Mouse (Mus musculus) MEL (cell line): ENCODE data around the gene Rbms3. TPM values are rescaled to one million over a fixed set of nuclear protein-coding genes. Genes with fewer than 3 reads are reported as not detected.

Source experiments
- DNase-seq: peaks from one replicate; pipeline ENCODE4 v3.0.0; 2011; ENCODE audit warnings: low read depth, low spot score
- H3K27ac ChIP-seq: 2 replicates; pipeline ENCODE4 v1.5.1; 2012; ENCODE audit warnings: low read depth, mild to moderate bottlenecking, control low read depth, low read length, moderate library complexity; ENCODE audit not compliant: control insufficient read depth
- H3K27me3 ChIP-seq, 2 experiments: fragments of 150-350 bp in 1 of 2; sonication (generic) in 1 of 2; 2 replicates each; pipeline ENCODE4 v1.6.1; 2012; ENCODE audit warnings: low read length in 2 of 2, mild to moderate bottlenecking in 2 of 2, improper control_type of control experiment in 1 of 2, moderate library complexity in 1 of 2; ENCODE audit not compliant: insufficient read depth in 2 of 2, control insufficient read depth in 1 of 2
- H3K36me3 ChIP-seq, 2 experiments: 2 replicates each; pipeline ENCODE4 v1.6.1; 2012 to 2014; ENCODE audit warnings: low read length in 2 of 2, improper control_type of control experiment in 1 of 2, inconsistent platforms in 1 of 2, mild to moderate bottlenecking in 1 of 2; ENCODE audit not compliant: insufficient read depth in 2 of 2, control insufficient read depth in 1 of 2
- H3K4me1 ChIP-seq, 2 experiments: fragments of 150-350 bp in 1 of 2; sonication (generic) in 1 of 2; 2 replicates each; pipeline ENCODE4 v1.6.1; 2012; ENCODE audit warnings: low read length in 2 of 2, improper control_type of control experiment in 1 of 2, mild to moderate bottlenecking in 1 of 2; ENCODE audit not compliant: insufficient read depth in 2 of 2, control insufficient read depth in 1 of 2
- H3K4me3 ChIP-seq, 2 experiments: fragments of 150-350 bp in 1 of 2; sonication (generic) in 1 of 2; 2 replicates each; pipeline ENCODE4 v1.5.1; 2012; ENCODE audit warnings: low read depth in 2 of 2, low read length in 2 of 2, mild to moderate bottlenecking in 2 of 2, moderate library complexity in 2 of 2, control low read depth in 1 of 2, improper control_type of control experiment in 1 of 2; ENCODE audit not compliant: control insufficient read depth in 1 of 2, insufficient read depth in 1 of 2
- H3K79me2 ChIP-seq: 2 replicates; pipeline ENCODE4 v1.6.1; 2012; ENCODE audit warnings: mild to moderate bottlenecking, low read length, moderate library complexity; ENCODE audit not compliant: control insufficient read depth, poor library complexity, insufficient read depth
- H3K9ac ChIP-seq: 2 replicates; pipeline ENCODE4 v1.6.1; 2012; ENCODE audit warnings: low read depth, mild to moderate bottlenecking, control low read depth, low read length, moderate library complexity; ENCODE audit not compliant: control insufficient read depth, poor library complexity, severe bottlenecking
- H3K9me3 ChIP-seq: fragments of 150-350 bp; sonication (generic); replicated peaks from 2 replicates; pipeline ENCODE4 v1.6.1; 2012; ENCODE audit warnings: mild to moderate bottlenecking, low read length, improper control_type of control experiment, moderate library complexity; ENCODE audit not compliant: insufficient read depth
- BHLHE40 ChIP-seq: IDR thresholded peaks from 2 replicates; pipeline ENCODE4 v1.6.1; 2012; ENCODE audit warnings: low read depth, mild to moderate bottlenecking, inconsistent platforms, low read length, improper control_type of control experiment, borderline replicate concordance
- CHD2 ChIP-seq: IDR thresholded peaks from 2 replicates; pipeline ENCODE4 v1.6.1; 2011; ENCODE audit warnings: low read length, improper control_type of control experiment
- CTCF ChIP-seq, 3 experiments: IDR thresholded peaks in 2 of 3; conservative IDR thresholded peaks in 1 of 3; 2 replicates each; pipeline ENCODE4 v1.5.1; 2011 to 2012; ENCODE audit warnings: low read length in 3 of 3, low read depth in 2 of 3, mild to moderate bottlenecking in 2 of 3, improper control_type of control experiment in 1 of 3, inconsistent platforms in 1 of 3, mixed read lengths in 1 of 3, moderate library complexity in 1 of 3; ENCODE audit not compliant: control insufficient read depth in 1 of 3, insufficient read depth in 1 of 3, poor library complexity in 1 of 3, severe bottlenecking in 1 of 3
- E2F4 ChIP-seq: IDR thresholded peaks from 2 replicates; pipeline ENCODE4 v1.6.1; 2011; ENCODE audit warnings: low read depth, low read length, improper control_type of control experiment, borderline replicate concordance
- EP300 ChIP-seq, 2 experiments: IDR thresholded peaks; 2 replicates each; pipeline ENCODE4 v1.6.1; 2011; ENCODE audit warnings: improper control_type of control experiment in 2 of 2, low read length in 2 of 2, low read depth in 1 of 2, mild to moderate bottlenecking in 1 of 2
- GATA1 ChIP-seq: IDR thresholded peaks from 2 replicates; pipeline ENCODE4 v1.6.1; 2011; ENCODE audit warnings: low read depth, low read length, improper control_type of control experiment
- HCFC1 ChIP-seq: IDR thresholded peaks from 2 replicates; pipeline ENCODE4 v1.6.1; 2012; ENCODE audit warnings: low read depth, mild to moderate bottlenecking, inconsistent platforms, low read length, improper control_type of control experiment, moderate library complexity
- JUND ChIP-seq: IDR thresholded peaks from 2 replicates; pipeline ENCODE4 v1.6.1; 2011; ENCODE audit warnings: low read depth, mild to moderate bottlenecking, improper control_type of control experiment, low read length
- MAX ChIP-seq: IDR thresholded peaks from 2 replicates; pipeline ENCODE4 v1.6.1; 2011; ENCODE audit warnings: low read length, improper control_type of control experiment
- MEF2A ChIP-seq: IDR thresholded peaks from 2 replicates; pipeline ENCODE4 v1.6.1; 2014; ENCODE audit warnings: low read depth, mild to moderate bottlenecking, inconsistent platforms, low read length, improper control_type of control experiment; ENCODE audit not compliant: poor library complexity, insufficient replicate concordance, severe bottlenecking; ENCODE audit errors: extremely low read depth
- MXI1 ChIP-seq: IDR thresholded peaks from 2 replicates; pipeline ENCODE4 v1.6.1; 2011; ENCODE audit warnings: mild to moderate bottlenecking, low read depth, low read length, improper control_type of control experiment
- MYB ChIP-seq: IDR thresholded peaks from 2 replicates; pipeline ENCODE4 v1.6.1; 2011; ENCODE audit warnings: mild to moderate bottlenecking, low read depth, low read length, improper control_type of control experiment
- MYC ChIP-seq: IDR thresholded peaks from 2 replicates; pipeline ENCODE4 v1.6.1; 2011; ENCODE audit warnings: low read depth, mild to moderate bottlenecking, low read length, improper control_type of control experiment, moderate library complexity
- POLR2AphosphoS5 ChIP-seq: IDR thresholded peaks from 2 replicates; pipeline ENCODE4 v1.6.1; 2012; ENCODE audit warnings: low read depth, borderline replicate concordance, mild to moderate bottlenecking, inconsistent platforms, low read length, moderate library complexity, mixed read lengths
- RAD21 ChIP-seq: IDR thresholded peaks from 2 replicates; pipeline ENCODE4 v1.6.1; 2011; ENCODE audit warnings: mild to moderate bottlenecking, low read depth, low read length, improper control_type of control experiment
- SIN3A ChIP-seq: IDR thresholded peaks from 2 replicates; pipeline ENCODE4 v1.6.1; 2012; ENCODE audit warnings: low read length, improper control_type of control experiment, inconsistent platforms
- SMC3 ChIP-seq: IDR thresholded peaks from 2 replicates; pipeline ENCODE4 v1.6.1; 2011; ENCODE audit warnings: low read depth, low read length, improper control_type of control experiment
- TBP ChIP-seq: IDR thresholded peaks from 2 replicates; pipeline ENCODE4 v1.8.0; 2011; ENCODE audit warnings: low read depth, low read length, improper control_type of control experiment
- TCF12 ChIP-seq: IDR thresholded peaks from 2 replicates; pipeline ENCODE4 v1.6.1; 2014; ENCODE audit warnings: low read depth, mild to moderate bottlenecking, inconsistent platforms, low read length, improper control_type of control experiment, moderate library complexity
- USF2 ChIP-seq, 2 experiments: IDR thresholded peaks; 2 replicates each; pipeline ENCODE4 v1.6.1; 2011 to 2012; ENCODE audit warnings: improper control_type of control experiment in 2 of 2, low read length in 2 of 2, borderline replicate concordance in 1 of 2, inconsistent platforms in 1 of 2, low read depth in 1 of 2, mild to moderate bottlenecking in 1 of 2; ENCODE audit not compliant: insufficient read depth in 1 of 2
- ZC3H11A ChIP-seq: IDR thresholded peaks from 2 replicates; pipeline ENCODE4 v1.6.1; 2012; ENCODE audit warnings: low read depth, mild to moderate bottlenecking, inconsistent platforms, low read length, improper control_type of control experiment
- ZKSCAN1 ChIP-seq: IDR thresholded peaks from 2 replicates; pipeline ENCODE4 v1.6.1; 2012; ENCODE audit warnings: low read depth, mild to moderate bottlenecking, inconsistent platforms, low read length, improper control_type of control experiment, moderate library complexity
- ZMIZ1 ChIP-seq: IDR thresholded peaks from 2 replicates; pipeline ENCODE4 v1.6.1; 2012; ENCODE audit warnings: low read depth, mild to moderate bottlenecking, inconsistent platforms, low read length, improper control_type of control experiment, moderate library complexity
- ZNF384 ChIP-seq: IDR thresholded peaks from 2 replicates; pipeline ENCODE4 v1.6.1; 2012; ENCODE audit warnings: low read depth, mild to moderate bottlenecking, inconsistent platforms, low read length, improper control_type of control experiment
- polyA plus RNA-seq, 2 experiments: library from polyadenylated mRNA; stranded (reverse) in 1 of 2; unstranded in 1 of 2; fragments of >175 nt in 1 of 2; fragments of >200 nt in 1 of 2; gene quantifications; 2 replicates each; pipeline versions ENCODE4 v1.2.1 to v1.2.4; 2012; ENCODE audit warnings: low replicate concordance in 2 of 2, low read depth in 1 of 2; ENCODE audit not compliant: insufficient read length in 2 of 2, insufficient read depth in 1 of 2, missing spikeins in 1 of 2
- total RNA-seq: library from RNA; depleted of rRNA; stranded (reverse); fragments of 300-350 nt; gene quantifications from 2 replicates; pipeline ENCODE4 v1.2.3, GENCODE M21; 2012

Rbms3 gene
- total and polyA plus RNA-seq, 3 experiments = not detected

DNA sequence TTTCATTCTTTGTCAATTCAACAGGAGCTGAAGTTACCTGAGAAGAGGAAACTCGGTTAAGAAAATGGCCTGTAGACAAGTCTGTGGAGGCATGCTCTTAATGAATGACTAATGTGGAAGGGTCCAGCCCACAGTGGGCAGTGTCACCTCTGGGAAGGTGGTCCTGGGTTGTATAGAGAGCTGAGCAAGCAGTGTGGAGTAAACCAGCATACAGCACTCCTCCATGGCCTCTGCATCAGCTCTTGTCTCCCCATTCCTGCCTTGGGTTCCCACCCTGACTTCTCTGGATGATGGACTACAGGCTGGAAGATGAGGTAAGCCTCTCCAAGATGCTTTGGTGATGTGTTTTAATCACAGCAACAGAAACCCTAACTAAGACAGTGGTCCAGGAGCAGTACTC lies 597.0 kb downstream of the Rbms3 start:
- TF ChIP-seq JUND = no peak
- TF ChIP-seq BHLHE40 = no peak
- no peak for TF ChIP-seq MEF2A
- TF ChIP-seq MYB = no peak
- no peak for TF ChIP-seq GATA1
- no peak for TF ChIP-seq SMC3
- TF ChIP-seq MXI1 = no peak
- no peak for TF ChIP-seq USF2 (IDR thresholded peaks at IDR 0.05; ENCODE audit: borderline replicate concordance in 1 of 2, insufficient read depth in 1 of 2, low read depth in 1 of 2, low read length in 2 of 2)
- TF ChIP-seq EP300 (IDR thresholded peaks at IDR 0.05; ENCODE audit: low read depth in 1 of 2, low read length in 2 of 2) = no peak
- TF ChIP-seq TCF12 = no peak
- no peak for TF ChIP-seq MYC
- no peak for TF ChIP-seq MAX
- no peak for TF ChIP-seq CHD2
- TF ChIP-seq HCFC1 = no peak
- no peak for TF ChIP-seq ZKSCAN1
- TF ChIP-seq, all 39 proteins: peak for 0
- no peaks in the 10 kb centered on the region for H3K4me1 ChIP-seq
- no peaks in the 10 kb centered on the region for H3K9me3 ChIP-seq
- DNase-seq = no peak
- no peaks in the 10 kb centered on the region for H3K79me2 ChIP-seq
- H3K4me3 ChIP-seq = no peak overlapping the region
- H3K27me3 ChIP-seq = no peaks in the 10 kb centered on the region
- no peak overlapping the region for H3K9ac ChIP-seq
- no peaks in the 10 kb centered on the region for H3K36me3 ChIP-seq
- H3K27ac ChIP-seq = no peak overlapping the region

DNA sequence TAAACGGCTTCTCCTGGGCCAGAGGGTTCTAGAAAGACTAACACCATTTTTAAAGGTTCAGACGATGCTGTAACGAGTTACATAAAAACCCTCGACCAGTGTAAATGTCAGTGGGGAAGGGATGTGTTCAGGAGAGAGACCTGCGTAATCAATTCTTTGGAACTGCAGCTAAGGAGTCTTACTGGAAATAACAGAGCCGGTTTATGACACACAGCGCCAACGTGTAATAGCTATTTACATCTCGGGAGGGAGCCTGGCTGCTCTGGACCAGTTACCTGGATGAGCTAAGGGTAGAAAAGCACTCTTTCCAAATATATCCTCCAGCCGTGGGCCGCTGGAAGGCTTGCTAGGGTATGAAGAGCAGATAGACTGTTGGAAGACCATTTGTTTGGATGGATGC lies 598.5 kb downstream of the Rbms3 start:
- Histone ChIP-seq H3K79me2 (no peaks in the 10 kb centered on the region), H3K9ac (no peak overlapping the region), H3K9me3 (no peaks in the 10 kb centered on the region), H3K27me3 (no peaks in the 10 kb centered on the region), H3K36me3 (no peaks in the 10 kb centered on the region), H3K4me3 (no peak overlapping the region), H3K4me1 (no peaks in the 10 kb centered on the region), H3K27ac (no peak overlapping the region)
- no peak for DNase-seq
- no peak for TF ChIP-seq POLR2AphosphoS5
- no peak for TF ChIP-seq USF2 (IDR thresholded peaks at IDR 0.05; ENCODE audit: borderline replicate concordance in 1 of 2, insufficient read depth in 1 of 2, low read depth in 1 of 2, low read length in 2 of 2)
- no peak for TF ChIP-seq ZKSCAN1
- no peak for TF ChIP-seq TBP
- no peak for TF ChIP-seq ZNF384
- TF ChIP-seq ZC3H11A = no peak
- no peak for TF ChIP-seq E2F4
- TF ChIP-seq MAX = no peak
- TF ChIP-seq SMC3 = no peak
- no peak for TF ChIP-seq RAD21
- TF ChIP-seq EP300 (IDR thresholded peaks at IDR 0.05; ENCODE audit: low read depth in 1 of 2, low read length in 2 of 2) = no peak
- no peak for TF ChIP-seq JUND
- TF ChIP-seq MXI1 = no peak
- TF ChIP-seq ZMIZ1 = no peak
- no peak for TF ChIP-seq CTCF (IDR thresholded peaks at IDR 0.05 in 2 of 3, conservative IDR thresholded peaks at IDR 0.05 in 1 of 3; ENCODE audit: control insufficient read depth in 1 of 3, insufficient read depth in 1 of 3, low read depth in 2 of 3, low read length in 3 of 3, poor library complexity in 1 of 3, severe bottlenecking in 1 of 3)
- TF ChIP-seq SIN3A = no peak
